Mouse (Mus musculus) forebrain, embryonic 15.5 days (tissue): ENCODE measurements at regions not wholly inside any gene's neighbourhood (a gene's known extent, or its start where the extent isn't known, plus 50 kb on each side); places are given as distances from the start of the nearest gene placed in this dataset.

Experiments
- ATAC-seq: fragments of 200-750 bp; cut with Nextera tagmentation; replicated peaks from 2 replicates; pipeline ENCODE4 v1.8.0; 2017; ENCODE audit warnings: mild to moderate bottlenecking, moderate TSS enrichment, moderate library complexity
- H3K27ac ChIP-seq: fragments of 300-500 bp; sonication (generic); replicated peaks from 2 replicates; pipeline ENCODE4 v1.5.1; 2015; ENCODE audit warnings: mild to moderate bottlenecking, inconsistent platforms
- H3K27me3 ChIP-seq: fragments of 300-500 bp; sonication (generic); 2 replicates; pipeline ENCODE4 v1.6.1; 2015; ENCODE audit warnings: inconsistent platforms
- H3K36me3 ChIP-seq: fragments of 300-500 bp; sonication (generic); 2 replicates; pipeline ENCODE4 v1.6.1; 2015; ENCODE audit warnings: mild to moderate bottlenecking, inconsistent platforms
- H3K4me1 ChIP-seq: fragments of 300-500 bp; sonication (generic); 2 replicates; pipeline ENCODE4 v1.6.1; 2015; ENCODE audit warnings: inconsistent platforms
- H3K4me2 ChIP-seq: fragments of 300-500 bp; sonication (generic); replicated peaks from 2 replicates; pipeline ENCODE4 v1.6.1; 2015; ENCODE audit warnings: mild to moderate bottlenecking, inconsistent platforms
- H3K4me3 ChIP-seq: fragments of 300-500 bp; sonication (generic); 2 replicates; pipeline ENCODE4 v1.5.1; 2015; ENCODE audit warnings: mild to moderate bottlenecking, inconsistent platforms
- H3K9ac ChIP-seq: fragments of 300-500 bp; sonication (generic); replicated peaks from 2 replicates; pipeline ENCODE4 v1.6.1; 2015; ENCODE audit warnings: mild to moderate bottlenecking, inconsistent platforms
- H3K9me3 ChIP-seq: fragments of 300-500 bp; sonication (generic); 2 replicates; pipeline ENCODE4 v1.6.1; 2016; ENCODE audit warnings: inconsistent platforms
- WGBS: fragments of 180-500 bp; shearing (Covaris S2); methylation state at CpG from one replicate; pipeline ENCODE4 v1.1.7; 2015; ENCODE audit warnings: mixed read lengths; 5-methylcytosine and 5-hydroxymethylcytosine counted together

GRCm38 (mm10) chr9:46467671-46468070 is 147.9 kb upstream of the 4931429L15Rik start:
- Histone ChIP-seq H3K9ac (no peak overlapping the region), H3K4me3 (no peak overlapping the region), H3K4me2 (no peak overlapping the region), H3K27ac (no peak overlapping the region), H3K4me1 (peaks cover 17% of the 10 kb centered on the region), H3K36me3 (no peaks in the 10 kb centered on the region), H3K9me3 (no peaks in the 10 kb centered on the region), H3K27me3 (no peaks in the 10 kb centered on the region)
- no peak for ATAC-seq
- 3% methylated on average over 3 of the region's 3 CpGs for WGBS

GRCm38 (mm10) chr9:46462681-46463080 is 142.9 kb upstream of the 4931429L15Rik start:
- H3K9me3 ChIP-seq, result no peaks in the 10 kb centered on the region
- H3K9ac ChIP-seq, result no peak overlapping the region
- H3K36me3 ChIP-seq, result no peaks in the 10 kb centered on the region
- H3K4me2 ChIP-seq, result no peak overlapping the region
- H3K27me3 ChIP-seq, result no peaks in the 10 kb centered on the region
- H3K27ac ChIP-seq, result no peak overlapping the region
- WGBS, result 90% methylated on average over 5 of the region's 5 CpGs
- H3K4me1 ChIP-seq, result no peaks in the 10 kb centered on the region
- ATAC-seq, result no peak
- H3K4me3 ChIP-seq, result no peak overlapping the region

- no peak overlapping the region for H3K4me3 ChIP-seq
- H3K36me3 ChIP-seq, result no peaks in the 10 kb centered on the region
- no peak overlapping the region for H3K9ac ChIP-seq
- WGBS, result 33% methylated on average over 6 of the region's 6 CpGs
- no peaks in the 10 kb centered on the region for H3K27me3 ChIP-seq
- ATAC-seq, result no peak
- no peaks in the 10 kb centered on the region for H3K9me3 ChIP-seq
- no peaks in the 10 kb centered on the region for H3K4me1 ChIP-seq
- H3K4me2 ChIP-seq, result no peak overlapping the region
- H3K27ac ChIP-seq, result no peak overlapping the region
These were observed 138.2 kb upstream of the 4931429L15Rik start for GRCm38 (mm10) chr9:46457945-46458344.

GRCm38 (mm10) chr9:46454807-46455610 is 135.2 kb upstream of the 4931429L15Rik start:
- no peak overlapping the region for H3K9ac ChIP-seq
- no peak for ATAC-seq
- 64% methylated on average over 7 of the region's 7 CpGs for WGBS
- no peaks in the 10 kb centered on the region for H3K9me3 ChIP-seq
- no peaks in the 10 kb centered on the region for H3K4me1 ChIP-seq
- no peak overlapping the region for H3K4me3 ChIP-seq
- no peaks in the 10 kb centered on the region for H3K27me3 ChIP-seq
- H3K4me2 ChIP-seq, result no peak overlapping the region
- no peaks in the 10 kb centered on the region for H3K36me3 ChIP-seq
- no peak overlapping the region for H3K27ac ChIP-seq

GRCm38 (mm10) chr9:46443191-46444095 is 123.7 kb upstream of the 4931429L15Rik start:
- Histone ChIP-seq H3K9me3 (no peaks in the 10 kb centered on the region), H3K4me1 (peaks cover 15% of the 10 kb centered on the region), H3K4me3 (peak overlapping the region; percentile 27), H3K4me2 (peak overlapping the region; percentile 55), H3K36me3 (no peaks in the 10 kb centered on the region), H3K27ac (peak overlapping the region; percentile 57), H3K9ac (peak overlapping the region; percentile 24; the same call in 1 of the 2 replicates), H3K27me3 (peaks cover 35% of the 10 kb centered on the region)
- WGBS, result under 1% methylated on average over 53 of the region's 53 CpGs
- peak; percentile 62 for ATAC-seq

- H3K36me3 ChIP-seq, result no peaks in the 10 kb centered on the region
- H3K4me1 ChIP-seq, result peaks cover 15% of the 10 kb centered on the region
- peak overlapping the region; percentile 27 for H3K4me3 ChIP-seq
- 2% methylated on average over 19 of the region's 19 CpGs for WGBS
- H3K27ac ChIP-seq, result peak overlapping the region; percentile 57
- H3K9ac ChIP-seq, result 0 out of 2 replicates have a peak overlapping the region, but pooled peaks have one; percentile 1
- H3K4me2 ChIP-seq, result peak overlapping the region; percentile 55
- ATAC-seq, result peak; percentile 70
- peaks cover 36% of the 10 kb centered on the region for H3K27me3 ChIP-seq
- no peaks in the 10 kb centered on the region for H3K9me3 ChIP-seq
These were observed 123.0 kb upstream of the 4931429L15Rik start for GRCm38 (mm10) chr9:46442739-46443181.

GRCm38 (mm10) chr9:46440226-46440625 is 120.4 kb upstream of the 4931429L15Rik start:
- Histone ChIP-seq H3K4me3 (no peak overlapping the region), H3K9ac (no peak overlapping the region), H3K4me2 (no peak overlapping the region), H3K27ac (no peak overlapping the region), H3K36me3 (no peaks in the 10 kb centered on the region), H3K27me3 (peaks cover 25% of the 10 kb centered on the region), H3K4me1 (peaks cover 15% of the 10 kb centered on the region), H3K9me3 (peaks cover 3% of the 10 kb centered on the region; the same call in 1 of the 2 replicates)
- 66% methylated on average over 5 of the region's 5 CpGs for WGBS
- ATAC-seq, result no peak

GRCm38 (mm10) chr9:46434700-46435099 is 114.9 kb upstream of the 4931429L15Rik start:
- peaks cover 7% of the 10 kb centered on the region; the same call in 1 of the 2 replicates for H3K9me3 ChIP-seq
- no peaks in the 10 kb centered on the region for H3K4me1 ChIP-seq
- peak; percentile 48; the same call in 1 of the 2 replicates for ATAC-seq
- no peaks in the 10 kb centered on the region for H3K36me3 ChIP-seq
- peaks cover 6% of the 10 kb centered on the region; the same call in 1 of the 2 replicates for H3K27me3 ChIP-seq
- H3K4me3 ChIP-seq, result no peak overlapping the region
- no peak overlapping the region for H3K4me2 ChIP-seq
- H3K27ac ChIP-seq, result 0 out of 2 replicates have a peak overlapping the region, but pooled peaks have one; percentile 28
- WGBS, result 32% methylated on average over 3 of the region's 3 CpGs
- no peak overlapping the region for H3K9ac ChIP-seq

- no peak for ATAC-seq
- H3K4me1 ChIP-seq, result no peaks in the 10 kb centered on the region
- H3K9me3 ChIP-seq, result peaks cover 7% of the 10 kb centered on the region; the same call in 1 of the 2 replicates
- H3K36me3 ChIP-seq, result no peaks in the 10 kb centered on the region
- 80% methylated on average over 5 of the region's 5 CpGs for WGBS
- no peak overlapping the region for H3K4me3 ChIP-seq
- no peak overlapping the region for H3K9ac ChIP-seq
- H3K27ac ChIP-seq, result no peak overlapping the region
- H3K27me3 ChIP-seq, result peaks cover 3% of the 10 kb centered on the region; the same call in 1 of the 2 replicates
- no peak overlapping the region for H3K4me2 ChIP-seq
These were observed 113.9 kb upstream of the 4931429L15Rik start for GRCm38 (mm10) chr9:46433716-46434115.

GRCm38 (mm10) chr9:46431053-46431452 is 111.3 kb upstream of the 4931429L15Rik start:
- peaks cover 7% of the 10 kb centered on the region; the same call in 1 of the 2 replicates for H3K9me3 ChIP-seq
- no peak overlapping the region for H3K27ac ChIP-seq
- no peak for ATAC-seq
- 43% methylated on average over 13 of the region's 13 CpGs for WGBS
- H3K27me3 ChIP-seq, result no peaks in the 10 kb centered on the region
- no peak overlapping the region for H3K9ac ChIP-seq
- no peak overlapping the region for H3K4me3 ChIP-seq
- H3K4me2 ChIP-seq, result no peak overlapping the region
- H3K36me3 ChIP-seq, result no peaks in the 10 kb centered on the region
- H3K4me1 ChIP-seq, result no peaks in the 10 kb centered on the region

- Histone ChIP-seq H3K9me3 (no peaks in the 10 kb centered on the region), H3K4me3 (no peak overlapping the region), H3K27me3 (no peaks in the 10 kb centered on the region), H3K4me2 (no peak overlapping the region), H3K27ac (no peak overlapping the region), H3K36me3 (no peaks in the 10 kb centered on the region), H3K9ac (no peak overlapping the region), H3K4me1 (no peaks in the 10 kb centered on the region)
- 83% methylated on average over 12 of the region's 12 CpGs for WGBS
- no peak for ATAC-seq
These were observed 103.6 kb upstream of the 4931429L15Rik start for GRCm38 (mm10) chr9:46423184-46423967.
